ENCODE assay signal across 8 mouse cellular contexts in genomic region chr2:174328926-174329662, GRCm38 (mm10). TPM values are rescaled to one million over a fixed set of nuclear protein-coding genes. Genes with fewer than 3 reads are reported as not detected.
A peak's percentile ranks its signal among the peaks of the same experiment; 100 is the strongest.
DNase-seq lines count a peak whose midpoint lies in the region; ATAC-seq lines count a peak whose summit lies in the region.

No protein-coding gene starts in this region.

- peak; percentile 6 for ATAC-seq in activated CD4-positive, CD25-positive, alpha-beta regulatory T cell, adult 4 months
- ATAC-seq in forebrain, embryonic 11.5 days (replicated peaks; ENCODE audit: low FRiP score) = peak; percentile 13
- ATAC-seq in intestine, embryonic 16.5 days = peak; percentile 7
- ATAC-seq in lung, embryonic 16.5 days (ENCODE audit: low read depth) = peak; percentile 6

- H3K36me3 ChIP-seq in forebrain, embryonic 11.5 days (ENCODE audit: control insufficient read depth, insufficient read depth, low read length) = no peaks in the 10 kb centered on the region
- no peaks in the 10 kb centered on the region for H3K36me3 ChIP-seq in intestine, embryonic 16.5 days (ENCODE audit: control insufficient read depth, insufficient read depth, low read length)
- no peaks in the 10 kb centered on the region for H3K36me3 ChIP-seq in lung, embryonic 16.5 days (ENCODE audit: control insufficient read depth, insufficient read depth, low read length)

- DNase-seq in left cerebral cortex, adult 18-20 months (ENCODE audit: low spot score in 2 of 2) = peak; percentile 21 to 22
- no peak for DNase-seq in left cerebral cortex, adult 11 months (ENCODE audit: low spot score)
- DNase-seq in forebrain, embryonic 11.5 days (ENCODE audit: low spot score) = peak; percentile 72
- peak; percentile 52 to 53 for DNase-seq in spleen, adult 18-20 months
- DNase-seq in layer of hippocampus, adult 8-10 months (ENCODE audit: low spot score in 2 of 2) = no peak

- peak overlapping the region; percentile 55 for H3K4me2 ChIP-seq in forebrain, embryonic 11.5 days (ENCODE audit: low read depth, low read length, severe bottlenecking)
- peak overlapping the region; percentile 73 for H3K4me2 ChIP-seq in intestine, embryonic 16.5 days (ENCODE audit: low read depth, low read length)
- peak overlapping the region; percentile 68 for H3K4me2 ChIP-seq in lung, embryonic 16.5 days (ENCODE audit: low read depth, low read length)

- H3K27ac ChIP-seq in forebrain, embryonic 11.5 days (ENCODE audit: low read depth, low read length) = peak overlapping the region; percentile 99
- H3K27ac ChIP-seq in intestine, embryonic 16.5 days (ENCODE audit: low read length) = peak overlapping the region; percentile 99
- H3K27ac ChIP-seq in lung, embryonic 16.5 days (ENCODE audit: low read length) = peak overlapping the region; percentile 100

- H3K4me3 ChIP-seq in forebrain, embryonic 11.5 days (ENCODE audit: low read depth, low read length) = peak overlapping the region; percentile 98
- peak overlapping the region; percentile 98 for H3K4me3 ChIP-seq in intestine, embryonic 16.5 days (ENCODE audit: low read length)
- peak overlapping the region; percentile 95 for H3K4me3 ChIP-seq in lung, embryonic 16.5 days (ENCODE audit: low read length)

- H3K9ac ChIP-seq in forebrain, embryonic 11.5 days (ENCODE audit: low read length) = peak overlapping the region; percentile 99
- H3K9ac ChIP-seq in intestine, embryonic 16.5 days (ENCODE audit: low read depth, low read length) = peak overlapping the region; percentile 100
- peak overlapping the region; percentile 100 for H3K9ac ChIP-seq in lung, embryonic 16.5 days (ENCODE audit: low read length)

- 35% methylated on average over 48 of the region's 58 CpGs for WGBS in forebrain, embryonic 11.5 days
- 19% methylated on average over 54 of the region's 58 CpGs for WGBS in intestine, embryonic 16.5 days
- 33% methylated on average over 45 of the region's 58 CpGs for WGBS in lung, embryonic 16.5 days

- H3K9me3 ChIP-seq in forebrain, embryonic 11.5 days (ENCODE audit: control insufficient read depth, low read length) = no peaks in the 10 kb centered on the region
- peaks cover 3% of the 10 kb centered on the region; the same call in 1 of the 2 replicates for H3K9me3 ChIP-seq in intestine, embryonic 16.5 days (ENCODE audit: control insufficient read depth, low read length)
- H3K9me3 ChIP-seq in lung, embryonic 16.5 days (ENCODE audit: control insufficient read depth, low read length) = peaks cover 7% of the 10 kb centered on the region; the same call in 1 of the 2 replicates

- H3K4me1 ChIP-seq in forebrain, embryonic 11.5 days (replicated peaks; ENCODE audit: control insufficient read depth, insufficient read depth, low read length) = peaks cover 9% of the 10 kb centered on the region; the same call in 1 of the 2 replicates
- peaks cover 19% of the 10 kb centered on the region for H3K4me1 ChIP-seq in intestine, embryonic 16.5 days (ENCODE audit: control insufficient read depth, insufficient read depth, low read length)
- peaks cover 26% of the 10 kb centered on the region for H3K4me1 ChIP-seq in lung, embryonic 16.5 days (replicated peaks; ENCODE audit: control insufficient read depth, insufficient read depth, low read length)

- H3K27me3 ChIP-seq in forebrain, embryonic 11.5 days (ENCODE audit: control insufficient read depth, insufficient read depth, low read length) = no peaks in the 10 kb centered on the region; the same call in 1 of the 2 replicates
- H3K27me3 ChIP-seq in intestine, embryonic 16.5 days (replicated peaks; ENCODE audit: control insufficient read depth, insufficient read depth, low read length) = no peaks in the 10 kb centered on the region
- no peaks in the 10 kb centered on the region for H3K27me3 ChIP-seq in lung, embryonic 16.5 days (ENCODE audit: control insufficient read depth, insufficient read depth, low read depth, low read length)

RNA-seq across cellular contexts. Expression of gene Gm20721, which starts 17.4 kb away (rescaled TPM):
- 1 to 10 TPM; 2.4 to 2.7 TPM for total RNA-seq in left cerebral cortex, adult 18-20 months (2021)
- polyA plus RNA-seq in activated CD4-positive, CD25-positive, alpha-beta regulatory T cell, adult 4 months (2017; shearing (Covaris generic)) = under 1 TPM in 1 of 2 experiments, not detected in 1; 0.40 TPM
- polyA plus RNA-seq in forebrain, embryonic 11.5 days (2014; fragmentation: Nextera tagmentation; extraction: Ambion mirVana) = 6.5 and 7.3 TPM in 2 replicates
- 37.0 and 98.1 TPM in 2 replicates for polyA plus RNA-seq in intestine, embryonic 16.5 days (2015; fragmentation: Nextera tagmentation; extraction: Ambion mirVana)
- 16.9 and 55.8 TPM in 2 replicates for polyA plus RNA-seq in lung, embryonic 16.5 days (2015; fragmentation: Nextera tagmentation; extraction: Ambion mirVana)
- total RNA-seq in layer of hippocampus, adult 8-10 months (2022) = 1 to 10 TPM; 1.2 to 2.9 (median 1.8) TPM

RNA-seq across cellular contexts. Expression of gene Gnas, which starts 45.0 kb away (rescaled TPM):
- total RNA-seq in left cerebral cortex, adult 18-20 months (2021) = 1,000 to 10,000 TPM; 1,817 to 1,846 TPM
- 100 to 1,000 TPM; 102 to 126 TPM for polyA plus RNA-seq in activated CD4-positive, CD25-positive, alpha-beta regulatory T cell, adult 4 months (2017; shearing (Covaris generic))
- 1,123 and 1,194 TPM in 2 replicates for polyA plus RNA-seq in forebrain, embryonic 11.5 days (2014; fragmentation: Nextera tagmentation; extraction: Ambion mirVana)
- polyA plus RNA-seq in intestine, embryonic 16.5 days (2015; fragmentation: Nextera tagmentation; extraction: Ambion mirVana) = 402 and 775 TPM in 2 replicates
- polyA plus RNA-seq in lung, embryonic 16.5 days (2015; fragmentation: Nextera tagmentation; extraction: Ambion mirVana) = 1,083 and 1,573 TPM in 2 replicates
- 1,000 to 10,000 TPM; 1,786 to 1,958 (median 1,837) TPM for total RNA-seq in layer of hippocampus, adult 8-10 months (2022)

Comparison
In these comparisons a context has a peak if more than half of its experiments do, and no peak if none do; other contexts are left out.
1. DNase-seq: peak in left cerebral cortex, adult 18-20 months (2 of 2), forebrain, embryonic 11.5 days (single experiment) and spleen, adult 18-20 months (2 of 2); none in left cerebral cortex, adult 11 months (single experiment) and layer of hippocampus, adult 8-10 months (0 of 2).
2. Peak in every context shown above with its lines, with median percentiles within 50 percentile points of each other: ATAC-seq, H3K27ac ChIP-seq, H3K4me2 ChIP-seq, H3K4me3 ChIP-seq and H3K9ac ChIP-seq.